Mouse (Mus musculus): ENCODE measurements around the gene Mmrn2.

The Mmrn2 gene

GRCm38 (mm10) chr14:34375415-34375904 lies at the start of gene Mmrn2:
TSS of gene Mmrn2 (plus strand) at chr14:34375465.
- in situ Hi-C loops (cut with MboI, MseI) = no loop called here

GRCm38 (mm10) chr14:34326606-34327005 lies 48.7 kb upstream of the Mmrn2 start:
- in situ Hi-C loops (cut with MboI, MseI) = no loop called here

GRCm38 (mm10) chr14:34327618-34328017 lies 47.6 kb upstream of the Mmrn2 start:
- in situ Hi-C loops (cut with MboI, MseI) = no loop called here

- in situ Hi-C loops (cut with MboI, MseI) = loop anchor here (10.0 kb wide), 1 partner anchor 1816 kb away; the partner anchor contains the start of gene Ercc6
Observed at GRCm38 (mm10) chr14:34330657-34331158, 44.6 kb upstream of the Mmrn2 start.

- in situ Hi-C loops (cut with MboI, MseI) = loop anchor here (10.0 kb wide), 1 partner anchor 1817 kb away; the partner anchor contains the start of gene Ercc6
Observed at GRCm38 (mm10) chr14:34331886-34332285, 43.4 kb upstream of the Mmrn2 start.

GRCm38 (mm10) chr14:34332476-34332875 lies 42.8 kb upstream of the Mmrn2 start:
- in situ Hi-C loops (cut with MboI, MseI) = loop anchor here (10.0 kb wide), 1 partner anchor 1818 kb away; the partner anchor contains the start of gene Ercc6

GRCm38 (mm10) chr14:34339446-34339845 lies 35.8 kb upstream of the Mmrn2 start:
- in situ Hi-C loops (cut with MboI, MseI) = loop anchor here (10.0 kb wide), 1 partner anchor 1825 kb away; the partner anchor contains the start of gene Ercc6

- in situ Hi-C loops (cut with MboI, MseI) = no loop called here
Observed at GRCm38 (mm10) chr14:34341993-34342392, 33.3 kb upstream of the Mmrn2 start.

GRCm38 (mm10) chr14:34343078-34343477 lies 32.2 kb upstream of the Mmrn2 start:
- in situ Hi-C loops (cut with MboI, MseI) = no loop called here

GRCm38 (mm10) chr14:34344361-34344760 lies 30.9 kb upstream of the Mmrn2 start:
- in situ Hi-C loops (cut with MboI, MseI) = no loop called here

- in situ Hi-C loops (cut with MboI, MseI) = no loop called here
Observed at GRCm38 (mm10) chr14:34345771-34346566, 29.3 kb upstream of the Mmrn2 start.

GRCm38 (mm10) chr14:34347084-34347483 lies 28.2 kb upstream of the Mmrn2 start:
- in situ Hi-C loops (cut with MboI, MseI) = no loop called here

GRCm38 (mm10) chr14:34348301-34348700 lies 27.0 kb upstream of the Mmrn2 start:
- in situ Hi-C loops (cut with MboI, MseI) = no loop called here

GRCm38 (mm10) chr14:34349007-34349406 lies 26.3 kb upstream of the Mmrn2 start:
- in situ Hi-C loops (cut with MboI, MseI) = no loop called here

- in situ Hi-C loops (cut with MboI, MseI) = no loop called here
Observed at GRCm38 (mm10) chr14:34351660-34352059, 23.6 kb upstream of the Mmrn2 start.

- in situ Hi-C loops (cut with MboI, MseI) = no loop called here
Observed at GRCm38 (mm10) chr14:34352523-34352922, 22.7 kb upstream of the Mmrn2 start.

- in situ Hi-C loops (cut with MboI, MseI) = no loop called here
Observed at GRCm38 (mm10) chr14:34353326-34353725, 21.9 kb upstream of the Mmrn2 start.

- in situ Hi-C loops (cut with MboI, MseI) = no loop called here
Observed at GRCm38 (mm10) chr14:34354456-34354855, 20.8 kb upstream of the Mmrn2 start.

- in situ Hi-C loops (cut with MboI, MseI) = no loop called here
Observed at GRCm38 (mm10) chr14:34355301-34355700, 20.0 kb upstream of the Mmrn2 start, which contains the start of gene Fam25c. TSS of gene Fam25c (minus strand) at chr14:34355433.

GRCm38 (mm10) chr14:34357671-34358455 lies 17.4 kb upstream of the Mmrn2 start:
- in situ Hi-C loops (cut with MboI, MseI) = no loop called here

GRCm38 (mm10) chr14:34359676-34360244 lies 15.5 kb upstream of the Mmrn2 start:
- in situ Hi-C loops (cut with MboI, MseI) = no loop called here

- in situ Hi-C loops (cut with MboI, MseI) = no loop called here
Observed at GRCm38 (mm10) chr14:34360251-34360650, 15.0 kb upstream of the Mmrn2 start.
